Mouse (Mus musculus): ENCODE data around the gene Zfp26.

The Zfp26 gene

DNA sequence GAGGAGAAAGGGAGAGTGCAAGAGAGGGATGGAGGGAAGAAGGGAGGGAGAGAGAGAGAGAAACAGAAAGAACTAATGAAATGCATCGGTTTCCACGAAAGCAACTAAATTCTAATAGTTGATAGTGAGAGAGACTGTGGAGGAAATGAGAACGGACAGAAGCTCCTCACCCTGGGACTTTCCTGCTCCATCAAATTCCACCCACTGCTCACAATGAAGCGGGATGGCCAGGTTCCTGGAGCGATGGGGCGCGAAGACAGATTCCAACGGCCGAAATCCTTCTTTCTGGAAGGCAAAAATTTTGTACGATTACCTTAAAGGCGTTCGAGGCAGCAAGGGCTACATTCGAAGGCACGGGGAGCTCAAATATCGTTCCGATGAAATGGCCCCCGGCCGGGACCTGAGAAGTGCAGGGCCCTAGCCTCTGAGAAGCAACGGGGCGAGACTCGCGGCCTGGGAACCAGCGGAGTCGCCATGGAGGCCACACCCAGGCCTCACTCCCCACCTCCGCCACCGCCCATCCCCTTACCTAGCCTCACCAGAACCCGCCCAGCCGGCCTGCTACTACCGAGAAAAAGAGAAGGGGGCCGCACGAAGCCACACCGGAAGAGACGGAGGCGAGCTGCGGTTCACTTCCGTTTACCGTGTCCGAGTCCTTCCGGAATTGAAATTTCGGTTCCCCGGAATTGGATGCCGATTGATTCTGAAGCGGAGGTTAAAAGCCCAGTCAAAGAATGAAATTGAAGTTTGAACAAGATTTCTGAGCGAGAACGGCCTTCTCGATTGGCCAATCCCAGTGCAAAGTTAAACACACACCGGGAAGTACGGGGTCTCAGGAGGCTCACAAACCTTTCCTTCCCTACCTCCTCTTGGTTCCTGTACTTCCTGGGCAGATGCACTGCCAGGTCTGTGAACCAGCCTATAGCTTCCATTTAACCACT lies at the start of gene Zfp26:
Zfp26 (minus strand) TSS at position 786 of the 941 bp plus-strand sequence.
- DNase-seq (ENCODE audit: low read depth, low spot score): peak; percentile 60

DNA sequence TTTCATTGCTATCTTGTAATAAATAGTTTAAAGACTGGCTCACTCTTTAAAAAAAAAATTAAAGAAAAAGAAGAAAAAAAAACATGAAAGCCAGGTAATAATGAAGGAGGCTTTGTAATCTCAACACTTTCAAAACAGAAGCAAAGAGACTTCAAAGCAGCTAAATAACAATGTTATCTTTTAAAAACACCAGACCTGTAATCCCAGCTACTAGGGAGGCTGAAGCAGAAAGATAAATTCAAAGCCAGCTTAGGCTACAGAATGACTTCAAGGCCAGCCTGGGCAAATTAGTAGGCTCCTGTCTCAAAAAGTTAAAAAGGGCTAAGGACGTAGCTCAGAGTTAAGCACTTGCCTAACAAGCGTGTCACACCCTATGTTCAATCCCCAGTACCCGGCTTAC lies 49.7 kb upstream of the Zfp26 start:
- DNase-seq (ENCODE audit: low read depth, low spot score): no peak

DNA sequence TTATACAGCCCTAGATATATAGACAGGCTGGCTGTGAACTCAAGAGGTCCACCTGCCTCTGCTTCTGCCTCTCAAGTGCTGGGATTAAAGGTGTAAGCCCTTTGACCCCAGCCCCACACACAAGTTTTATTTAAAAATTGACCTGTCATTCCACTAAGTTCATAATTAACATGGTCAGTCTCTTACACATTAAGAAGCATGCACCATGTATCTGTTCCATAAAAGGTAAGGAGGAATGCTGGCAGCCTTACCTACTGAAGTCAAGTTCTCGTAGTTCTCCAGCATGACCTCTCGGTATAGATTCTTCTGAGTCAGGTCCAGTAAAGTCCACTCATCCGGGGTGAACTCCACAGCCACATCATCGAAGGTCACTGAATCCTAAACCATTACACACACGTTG lies 44.8 kb upstream of the Zfp26 start:
- no peak for DNase-seq (ENCODE audit: low read depth, low spot score)

DNA sequence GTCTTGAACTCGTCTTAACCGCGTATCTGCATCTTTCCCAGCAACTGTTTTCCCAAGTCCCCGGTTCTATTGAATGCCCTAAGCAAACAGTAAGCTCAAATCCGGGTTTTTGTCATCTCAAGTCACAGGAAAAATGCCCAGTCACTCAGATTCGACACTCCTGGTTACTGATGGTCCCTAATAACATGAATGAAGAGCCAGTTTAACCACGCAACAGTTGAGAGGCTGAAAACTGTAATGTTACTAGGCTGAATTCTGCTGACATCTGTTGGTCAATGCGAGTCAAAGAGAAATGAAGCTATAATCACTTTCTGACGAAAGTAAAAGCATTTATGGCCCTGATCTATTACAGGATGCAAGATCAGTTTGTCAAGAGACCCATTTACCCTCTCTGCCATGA lies 33.3 kb upstream of the Zfp26 start:
- no peak for DNase-seq (ENCODE audit: low read depth, low spot score)

DNA sequence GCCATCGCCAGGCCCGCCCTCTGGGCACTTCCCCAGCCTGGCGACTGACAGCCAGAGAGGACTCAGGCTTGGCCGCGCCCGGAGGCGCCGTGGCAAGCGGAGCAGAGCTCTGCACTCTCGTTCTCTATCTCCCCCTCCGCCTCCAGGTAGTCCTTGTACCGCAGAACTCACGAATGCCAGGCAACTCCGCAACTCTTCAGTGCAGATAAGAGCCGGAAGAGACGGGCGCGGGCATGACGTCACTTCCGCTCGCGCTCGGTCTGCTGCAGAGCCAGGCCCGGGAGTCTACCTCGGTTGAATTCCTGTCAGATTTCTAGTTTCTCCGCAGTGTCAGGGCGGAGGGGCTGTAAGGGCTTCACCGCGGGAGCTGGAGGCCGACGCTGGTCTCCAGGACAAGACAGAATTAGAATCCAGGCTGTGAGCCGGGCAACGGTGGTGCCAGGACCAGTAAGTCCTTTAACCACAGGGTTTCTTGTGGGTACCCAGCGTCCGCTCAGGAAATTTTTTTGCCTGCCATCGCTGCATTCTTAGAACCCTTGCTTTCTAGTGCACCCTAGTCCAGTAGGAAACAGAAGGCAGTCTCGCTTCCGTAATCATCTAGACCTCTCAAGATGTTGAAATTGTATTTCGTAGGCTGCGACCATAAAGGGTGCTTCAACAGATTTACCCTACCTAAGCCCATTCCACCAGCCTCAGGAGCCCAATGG lies 32.7 kb upstream of the Zfp26 start, which contains the start of gene Zfp426:
Zfp426 (minus strand) TSS at position 220 of the 707 bp plus-strand sequence.
- peak; percentile 87 for DNase-seq (ENCODE audit: low read depth, low spot score)

DNA sequence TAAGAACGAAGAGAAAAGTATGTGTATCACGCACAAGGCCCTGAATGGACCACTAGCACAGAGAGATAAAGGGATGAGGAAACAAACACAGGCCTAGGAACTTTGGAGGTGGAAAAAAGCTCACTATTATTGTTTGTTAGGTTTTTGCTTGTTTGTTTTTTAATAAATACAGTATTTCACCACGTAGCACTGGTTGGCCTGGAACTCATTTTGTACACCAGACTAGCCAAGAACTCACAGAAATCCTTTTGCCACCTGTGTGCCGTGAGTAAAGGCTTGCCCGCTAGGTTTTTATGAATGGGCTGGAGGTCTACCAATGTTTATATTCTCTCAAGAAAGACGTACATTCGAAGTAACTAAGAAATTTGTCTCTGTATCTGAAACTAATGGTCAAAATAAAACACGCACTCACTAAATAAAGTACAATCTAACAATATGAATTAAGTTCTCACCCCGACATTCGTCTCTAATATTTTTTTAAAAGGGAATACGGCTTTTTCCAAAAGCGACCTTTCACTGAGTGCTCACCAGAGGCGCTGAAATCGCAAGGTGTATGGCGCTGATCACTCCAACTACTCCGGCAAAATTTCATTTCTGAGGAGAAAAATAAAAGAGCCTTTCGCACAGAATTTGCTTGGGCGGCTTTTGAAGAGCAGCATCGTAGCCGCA lies 32.0 kb upstream of the Zfp26 start:
- no peak for DNase-seq (ENCODE audit: low read depth, low spot score)

DNA sequence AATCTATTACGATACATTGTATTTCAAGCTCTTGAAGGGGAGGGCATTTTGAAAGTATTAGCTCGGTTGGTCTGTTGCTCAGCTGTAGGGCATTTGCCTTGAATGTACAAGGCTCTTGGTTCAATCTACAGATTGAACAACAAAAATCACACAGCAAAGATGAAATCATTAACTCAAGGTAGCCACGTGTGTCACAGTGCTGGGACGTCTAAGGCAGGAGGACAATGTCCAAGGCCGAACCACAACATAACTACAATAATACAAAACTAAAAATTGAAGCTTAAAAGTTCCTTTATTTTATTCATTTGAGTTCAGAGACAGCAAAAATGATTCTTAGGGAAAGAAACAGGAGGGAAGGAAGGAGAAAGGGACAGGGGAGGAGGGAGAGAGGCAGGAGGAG lies 29.6 kb upstream of the Zfp26 start:
- no peak for DNase-seq (ENCODE audit: low read depth, low spot score)

DNA sequence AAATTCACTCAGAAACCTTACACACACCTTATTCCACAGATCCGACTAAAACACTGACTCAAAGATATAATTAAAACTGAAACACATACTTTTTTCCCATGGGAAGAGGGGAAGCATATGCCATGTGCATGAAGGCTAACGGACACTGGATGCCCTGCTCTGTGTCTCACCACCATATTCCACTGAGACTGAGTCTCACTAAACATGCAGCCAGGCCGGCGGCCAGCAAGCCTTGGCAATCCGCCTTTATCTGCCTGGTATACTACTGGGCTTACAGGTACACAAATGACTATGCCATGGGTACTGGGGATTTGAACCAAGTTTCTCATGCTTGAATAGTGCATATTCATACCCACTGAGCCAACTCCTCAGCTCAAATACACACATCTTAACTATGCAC lies 19.4 kb upstream of the Zfp26 start:
- no peak for DNase-seq (ENCODE audit: low read depth, low spot score)

DNA sequence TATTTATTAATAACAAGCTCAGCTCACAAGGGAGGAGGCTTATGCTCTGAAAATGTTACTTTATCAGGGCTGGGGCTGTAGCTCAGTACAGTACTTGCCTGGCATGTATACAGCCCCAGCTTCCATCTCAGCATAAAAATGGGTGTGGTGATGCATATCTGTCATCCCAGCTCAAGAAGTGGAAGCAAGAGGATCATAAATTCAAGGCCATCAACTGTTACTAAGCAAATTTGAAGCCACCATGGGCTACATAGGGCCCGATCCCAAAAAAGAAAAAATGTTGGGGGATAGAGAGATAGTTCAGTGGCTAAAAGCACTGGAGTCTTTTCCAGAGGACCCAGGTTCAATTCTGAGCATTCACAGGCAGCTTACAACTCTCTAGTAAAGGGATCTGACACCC lies 16.7 kb upstream of the Zfp26 start:
- no peak for DNase-seq (ENCODE audit: low read depth, low spot score)

DNA sequence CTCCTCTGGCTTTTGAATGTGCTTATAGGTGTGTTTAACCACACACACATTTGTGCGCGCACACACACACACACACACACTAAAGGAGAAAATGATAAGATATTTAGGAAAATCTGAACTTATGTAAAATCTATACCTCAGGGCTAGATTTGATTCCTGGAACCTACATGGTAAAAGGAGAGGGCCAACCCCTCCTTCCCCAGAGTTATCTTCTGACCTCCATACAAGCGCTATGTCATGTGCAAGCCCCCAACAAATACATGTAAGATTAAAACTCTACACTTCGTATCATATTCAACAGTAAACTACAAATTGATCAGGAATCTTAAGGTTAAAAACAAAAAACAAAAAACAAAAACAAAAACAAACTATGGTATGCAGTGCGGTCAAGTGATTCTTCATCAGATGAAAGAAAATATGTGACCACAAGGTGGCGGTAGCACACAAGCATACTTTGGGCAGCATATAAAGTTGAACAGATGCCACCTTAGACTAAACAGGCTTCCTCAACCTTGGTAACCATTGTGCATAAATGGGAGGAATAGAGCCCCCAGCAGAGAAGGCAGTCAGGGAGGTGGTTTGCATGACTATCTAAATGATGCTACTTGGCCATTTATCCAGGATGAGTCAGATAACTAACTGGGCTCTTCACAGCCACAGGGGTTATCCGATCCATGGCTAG lies 6.9 kb upstream of the Zfp26 start:
- DNase-seq (ENCODE audit: low read depth, low spot score): peak; percentile 69

DNA sequence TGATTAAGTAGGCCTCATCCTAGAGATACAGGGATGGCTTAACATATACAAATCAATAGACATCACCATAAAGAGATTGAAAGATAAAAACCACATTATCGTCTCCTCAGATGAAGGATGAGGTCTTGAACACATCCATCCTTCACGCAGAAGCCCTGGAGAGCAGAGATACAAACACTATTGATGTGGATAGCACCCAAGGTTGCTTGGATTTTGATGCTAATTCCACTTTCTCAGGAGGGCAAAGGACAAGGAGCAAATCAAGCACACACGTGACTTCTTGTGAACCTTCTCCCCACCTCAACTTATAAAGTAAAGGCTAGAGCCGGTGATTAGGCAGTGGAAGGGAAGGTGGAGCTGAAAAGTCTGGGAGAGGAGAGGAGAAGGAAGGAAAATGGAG lies 6.3 kb downstream of the Zfp26 start:
- no peak for DNase-seq (ENCODE audit: low read depth, low spot score)

DNA sequence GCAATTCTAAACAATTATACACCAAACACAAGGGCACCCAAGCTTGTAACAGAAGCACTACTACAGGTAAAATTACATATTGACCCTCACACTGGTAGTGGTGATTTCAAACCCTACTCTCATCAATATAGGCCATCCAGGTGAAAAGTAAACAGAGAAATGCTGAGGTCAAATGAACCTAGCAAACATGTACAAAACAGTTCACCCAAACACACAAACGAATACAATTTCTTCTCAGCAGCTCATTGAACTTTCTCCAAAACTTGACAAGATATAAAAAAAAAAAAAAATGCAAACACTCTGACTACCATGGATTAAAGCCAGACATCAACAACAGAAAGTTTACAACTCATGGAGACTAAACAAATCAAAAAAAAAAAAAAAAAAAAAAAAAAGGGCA lies 8.5 kb downstream of the Zfp26 start:
- no peak for DNase-seq (ENCODE audit: low read depth, low spot score)

DNA sequence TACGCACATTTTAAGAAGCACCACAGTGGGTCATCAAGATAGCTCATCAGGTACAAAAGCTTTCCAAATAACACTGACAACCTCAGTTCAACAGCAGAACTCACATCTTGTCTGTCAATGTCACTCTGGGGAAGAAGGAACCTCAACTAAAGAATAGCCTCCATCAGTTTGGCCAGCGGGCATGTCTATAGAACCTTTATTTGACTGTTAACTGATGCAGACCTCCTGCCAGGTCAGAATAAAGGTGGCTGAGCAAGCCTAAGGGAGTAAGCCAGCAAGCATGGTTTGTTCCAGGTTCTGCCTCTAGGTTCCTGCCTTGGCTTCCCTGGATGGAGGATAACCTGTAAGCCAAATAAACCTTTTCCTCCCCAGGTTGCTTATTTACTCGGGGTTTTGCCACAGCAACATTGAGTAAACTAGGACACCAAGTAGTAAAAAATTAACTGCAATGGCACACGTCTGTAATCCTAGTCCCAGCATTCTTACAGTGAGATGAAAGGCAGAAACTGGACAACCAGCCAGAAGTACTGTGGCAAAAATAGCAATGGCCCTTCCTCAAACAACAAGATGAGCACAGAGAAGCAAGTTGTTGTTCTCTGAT lies 16.7 kb downstream of the Zfp26 start:
- DNase-seq (ENCODE audit: low read depth, low spot score): no peak

DNA sequence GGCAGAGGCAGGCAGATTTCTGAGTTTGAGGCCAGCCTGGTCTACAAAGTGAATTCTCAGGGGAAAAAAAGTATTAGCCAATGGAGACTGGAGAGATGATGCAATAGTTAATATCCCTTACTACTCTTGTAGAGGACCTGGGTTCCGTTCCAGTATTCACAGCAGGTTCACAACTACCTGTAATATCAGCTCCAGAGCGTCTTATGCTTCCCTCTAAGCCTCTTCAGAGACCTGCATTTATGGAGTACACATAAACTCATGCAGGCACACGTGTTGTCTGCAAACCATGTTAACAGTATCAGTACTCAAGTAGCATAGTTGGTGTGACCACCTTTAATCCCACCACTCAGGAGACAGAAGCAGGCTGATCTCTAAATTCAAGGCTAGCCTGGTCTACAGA lies 30.0 kb downstream of the Zfp26 start:
- no peak for DNase-seq (ENCODE audit: low read depth, low spot score)

DNA sequence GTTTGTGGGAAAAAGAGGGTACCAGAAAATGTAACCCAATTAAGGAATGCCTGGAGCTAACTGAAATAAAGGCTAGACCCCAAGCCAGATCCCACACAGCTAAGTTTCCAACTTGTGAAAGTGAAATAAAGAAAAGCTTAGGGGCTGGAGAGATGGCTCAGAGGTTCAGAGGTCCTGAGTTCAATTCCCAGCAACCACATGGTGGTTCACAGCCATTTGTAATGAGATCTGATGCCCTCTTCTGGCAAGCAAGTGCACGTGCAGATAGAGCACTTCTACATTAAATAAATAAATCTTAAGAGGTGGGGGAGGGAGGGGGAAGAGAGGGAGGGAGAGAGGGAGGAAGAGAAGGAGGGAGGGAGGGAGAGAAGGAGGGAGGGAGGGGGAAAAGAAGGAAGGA lies 48.5 kb downstream of the Zfp26 start:
- DNase-seq (ENCODE audit: low read depth, low spot score): no peak

DNA sequence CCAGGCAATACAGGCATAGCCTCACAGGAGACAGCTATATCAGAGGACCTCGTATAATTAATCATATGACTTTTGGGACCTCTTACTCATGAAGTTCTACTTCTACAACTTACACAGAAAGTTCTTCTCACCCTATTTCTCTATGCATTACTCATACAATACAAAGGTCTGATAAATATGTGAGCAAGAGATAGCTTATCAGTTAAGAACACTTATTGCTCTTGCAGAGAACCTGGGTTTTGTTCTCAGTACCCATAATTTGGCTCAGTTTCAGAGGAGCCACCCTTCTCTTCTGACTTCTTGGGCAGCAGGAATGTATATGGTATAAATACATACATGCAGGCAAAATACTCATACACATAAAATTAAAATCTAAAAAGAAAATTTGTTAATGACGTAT lies 50.6 kb downstream of the Zfp26 start:
- DNase-seq (ENCODE audit: low read depth, low spot score): no peak

DNA sequence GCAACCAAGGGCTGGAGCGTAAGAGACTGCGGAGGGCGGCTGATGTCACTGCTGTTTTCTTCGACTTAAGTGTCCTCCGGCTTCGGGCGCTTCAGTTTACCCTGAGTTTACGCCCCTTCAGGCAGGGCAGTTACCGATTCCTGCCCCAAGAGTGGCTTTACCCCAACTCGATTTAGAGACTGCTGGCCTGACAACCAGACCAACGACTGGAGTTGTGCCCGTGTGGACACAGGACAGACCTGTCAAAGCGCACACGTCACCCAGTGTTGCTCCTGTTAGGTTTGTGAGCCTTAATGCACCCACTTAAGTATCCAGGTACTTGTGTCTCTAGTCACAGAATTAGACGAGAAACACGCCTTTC lies 74.6 kb downstream of the Zfp26 start:
- no peak for DNase-seq (ENCODE audit: low read depth, low spot score)

DNA sequence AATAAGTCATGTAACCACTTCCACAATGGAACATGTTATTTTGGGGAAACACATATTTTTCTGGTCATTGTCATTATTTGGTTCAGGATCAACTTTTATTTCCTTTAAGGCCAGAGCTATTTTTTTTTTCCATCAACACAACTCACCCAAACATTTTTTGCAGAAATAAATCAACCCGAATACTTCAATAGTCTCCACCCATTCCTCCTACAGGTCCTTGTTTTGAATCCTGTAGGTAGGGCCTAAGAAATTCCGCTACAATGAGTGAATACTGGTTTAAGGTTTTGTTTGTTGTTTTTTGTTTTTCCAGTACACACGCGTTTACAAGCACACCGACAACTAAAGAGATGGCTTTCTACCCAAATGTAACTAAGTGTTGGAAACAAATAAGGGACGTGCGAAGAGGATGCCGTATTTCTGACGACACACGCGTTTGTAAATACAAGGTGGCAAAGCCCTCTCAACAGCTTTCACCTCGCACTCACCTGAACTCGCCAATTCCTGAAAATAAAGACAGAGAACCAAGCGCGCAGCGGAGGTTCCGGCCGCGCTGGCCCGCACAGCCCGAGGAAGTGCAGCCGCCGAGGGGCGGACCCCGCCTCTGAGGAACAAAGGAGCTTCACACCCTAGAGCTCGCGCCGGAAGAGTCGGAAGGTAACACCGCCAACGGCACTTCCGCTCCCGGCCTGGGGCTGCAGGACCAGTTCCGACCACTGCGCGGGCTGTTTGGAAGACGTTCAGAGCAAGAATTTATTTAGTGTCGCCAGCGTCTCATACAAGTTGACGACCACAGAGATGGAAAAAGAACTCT lies 75.2 kb downstream of the Zfp26 start, which contains the start of gene Zfp560:
Zfp560 (minus strand) TSS at position 646 of the 811 bp plus-strand sequence.
- DNase-seq (ENCODE audit: low read depth, low spot score): peak; percentile 91

DNA sequence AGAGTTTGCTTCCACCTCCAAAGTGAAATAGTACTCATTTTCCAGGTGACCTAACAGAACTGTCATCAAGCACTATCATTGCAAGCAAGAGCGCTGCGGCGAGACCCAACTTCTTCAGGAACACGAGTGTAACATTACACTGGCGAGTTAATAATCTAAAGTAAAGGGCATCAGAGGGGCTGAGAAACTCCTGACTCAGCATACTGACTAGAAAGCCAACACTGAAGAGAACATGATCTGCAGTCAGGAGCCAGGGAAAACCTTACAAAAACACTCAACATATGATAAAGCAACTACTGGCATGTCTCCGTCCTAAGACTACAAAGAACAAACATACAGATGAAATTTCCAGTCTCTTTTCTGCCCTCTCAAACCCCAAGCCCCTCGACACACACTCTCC lies 76.3 kb downstream of the Zfp26 start:
- no peak for DNase-seq (ENCODE audit: low read depth, low spot score)

Measured in retina, postnatal 7 days (tissue).